Mouse (Mus musculus) liver, embryonic 16.5 days (tissue): ENCODE data around the gene Cntnap4. TPM values are rescaled to one million over a fixed set of nuclear protein-coding genes. Genes with fewer than 3 reads are reported as not detected.
"Not testable (repeated sequence)": the region's sequence is repeated elsewhere in the genome, so short reads cannot be mapped to it uniquely, and the experiment has no call there.

Experiments used
- ATAC-seq: fragments of 200-750 bp; cut with Nextera tagmentation; 2 replicates; pipeline ENCODE4 v1.8.0; 2017; ENCODE audit warnings: low read depth, mild to moderate bottlenecking, moderate number of reproducible peaks, moderate library complexity
- H3K27ac ChIP-seq: fragments of 300-500 bp; sonication (generic); 2 replicates; pipeline ENCODE4 v1.5.1; 2014; ENCODE audit warnings: mild to moderate bottlenecking, low read length
- H3K27me3 ChIP-seq: fragments of 300-500 bp; sonication (generic); 2 replicates; pipeline ENCODE4 v1.6.1; 2014; ENCODE audit warnings: low read depth, low read length, mixed read lengths; ENCODE audit not compliant: control insufficient read depth, insufficient read depth
- H3K36me3 ChIP-seq: fragments of 300-500 bp; sonication (generic); 2 replicates; pipeline ENCODE4 v1.6.1; 2014; ENCODE audit warnings: mild to moderate bottlenecking; ENCODE audit not compliant: control insufficient read depth, insufficient read depth
- H3K4me1 ChIP-seq: fragments of 300-500 bp; sonication (generic); 2 replicates; pipeline ENCODE4 v1.6.1; 2014; ENCODE audit warnings: low read depth, low read length, mixed read lengths; ENCODE audit not compliant: control insufficient read depth
- H3K4me2 ChIP-seq: fragments of 300-500 bp; sonication (generic); 2 replicates; pipeline ENCODE4 v1.6.1; 2014; ENCODE audit warnings: low read depth, low read length, mixed read lengths
- H3K4me3 ChIP-seq: fragments of 300-500 bp; sonication (generic); 2 replicates; pipeline ENCODE4 v1.5.1; 2014; ENCODE audit warnings: low read depth, mild to moderate bottlenecking, low read length
- H3K9ac ChIP-seq: fragments of 300-500 bp; sonication (generic); 2 replicates; pipeline ENCODE4 v1.6.1; 2014; ENCODE audit warnings: low read depth, low read length
- H3K9me3 ChIP-seq: fragments of 300-500 bp; sonication (generic); replicated peaks from 2 replicates; pipeline ENCODE4 v1.6.1; 2016; ENCODE audit warnings: low read length; ENCODE audit not compliant: control insufficient read depth
- WGBS: fragments of 180-500 bp; shearing (Covaris S2); extraction: QIAGEN DNeasy Blood & Tissue Kit; methylation state at CpG from one replicate; pipeline ENCODE4 v1.1.7; 2014; ENCODE audit not compliant: insufficient replicate concordance; 5-methylcytosine and 5-hydroxymethylcytosine counted together
- polyA plus RNA-seq: library from polyadenylated mRNA; unstranded; fragments of >200 nt; fragmentation: Nextera tagmentation; extraction: Ambion mirVana; gene quantifications from 2 replicates; pipeline ENCODE4 v1.2.1, GENCODE M21; 2015

Gene Cntnap4
- polyA plus RNA-seq, 1 experiment from 2014 or later: not detected

- Histone ChIP-seq H3K9ac (no peak overlapping the region), H3K27me3 (no peaks in the 10 kb centered on the region), H3K4me1 (no peaks in the 10 kb centered on the region), H3K27ac (no peak overlapping the region), H3K36me3 (no peaks in the 10 kb centered on the region), H3K9me3 (no peaks in the 10 kb centered on the region), H3K4me3 (no peak overlapping the region), H3K4me2 (no peak overlapping the region)
- WGBS: 60% methylated on average over 5 of the region's 5 CpGs
- ATAC-seq: no peak
These were observed 177.5 kb downstream of the Cntnap4 start for GRCm38 (mm10) chr8:112747296-112747695.

- 54% methylated on average over 4 of the region's 4 CpGs for WGBS
- H3K36me3 ChIP-seq: no peaks in the 10 kb centered on the region
- H3K27me3 ChIP-seq: no peaks in the 10 kb centered on the region
- H3K9ac ChIP-seq: no peak overlapping the region
- H3K4me1 ChIP-seq: no peaks in the 10 kb centered on the region
- H3K4me3 ChIP-seq: no peak overlapping the region
- no peak for ATAC-seq
- H3K9me3 ChIP-seq: no peaks in the 10 kb centered on the region; the same call in 1 of the 2 replicates
- no peak overlapping the region for H3K4me2 ChIP-seq
- no peak overlapping the region for H3K27ac ChIP-seq
These were observed 185.3 kb downstream of the Cntnap4 start for GRCm38 (mm10) chr8:112755171-112755570.

- ATAC-seq: no peak
- Histone ChIP-seq H3K27me3 (no peaks in the 10 kb centered on the region), H3K27ac (no peak overlapping the region), H3K4me2 (no peak overlapping the region), H3K4me1 (no peaks in the 10 kb centered on the region), H3K9me3 (no peaks in the 10 kb centered on the region; the same call in 1 of the 2 replicates), H3K36me3 (no peaks in the 10 kb centered on the region), H3K4me3 (no peak overlapping the region), H3K9ac (no peak overlapping the region)
- WGBS: 82% methylated on average over 17 of the region's 17 CpGs
These were observed 233.2 kb downstream of the Cntnap4 start for GRCm38 (mm10) chr8:112803058-112803457.

- H3K4me2 ChIP-seq: no peak overlapping the region
- ATAC-seq: no peak
- H3K9ac ChIP-seq: no peak overlapping the region
- no peak overlapping the region for H3K27ac ChIP-seq
- no peak overlapping the region for H3K4me3 ChIP-seq
- no peaks in the 10 kb centered on the region; the same call in 1 of the 2 replicates for H3K9me3 ChIP-seq
- H3K36me3 ChIP-seq: no peaks in the 10 kb centered on the region
- 57% methylated on average over 6 of the region's 6 CpGs for WGBS
- no peaks in the 10 kb centered on the region for H3K4me1 ChIP-seq
- no peaks in the 10 kb centered on the region for H3K27me3 ChIP-seq
These were observed 239.5 kb downstream of the Cntnap4 start for GRCm38 (mm10) chr8:112809382-112809781.

- no peak for ATAC-seq
- WGBS: 32% methylated on average over 2 of the region's 2 CpGs
- Histone ChIP-seq H3K4me1 (no peaks in the 10 kb centered on the region), H3K36me3 (no peaks in the 10 kb centered on the region), H3K9ac (no peak overlapping the region), H3K27me3 (no peaks in the 10 kb centered on the region), H3K4me2 (no peak overlapping the region), H3K4me3 (no peak overlapping the region), H3K27ac (no peak overlapping the region), H3K9me3 (no peaks in the 10 kb centered on the region; the same call in 1 of the 2 replicates)
These were observed 271.2 kb downstream of the Cntnap4 start for GRCm38 (mm10) chr8:112841057-112841456.

GRCm38 (mm10) chr8:112849541-112849940, 279.7 kb downstream of the Cntnap4 start:
- not testable (repeated sequence) for H3K36me3 ChIP-seq, ATAC-seq, H3K27me3 ChIP-seq, H3K4me1 ChIP-seq, H3K9me3 ChIP-seq, H3K4me3 ChIP-seq, H3K4me2 ChIP-seq, H3K9ac ChIP-seq, H3K27ac ChIP-seq
- 76% methylated on average over 1 of the region's 1 CpGs for WGBS

- no peak overlapping the region for H3K9ac ChIP-seq
- no peaks in the 10 kb centered on the region for H3K9me3 ChIP-seq
- no peak overlapping the region for H3K4me3 ChIP-seq
- no peaks in the 10 kb centered on the region for H3K4me1 ChIP-seq
- WGBS: 53% methylated on average over 8 of the region's 8 CpGs
- H3K4me2 ChIP-seq: no peak overlapping the region
- no peak overlapping the region for H3K27ac ChIP-seq
- ATAC-seq: no peak
- no peaks in the 10 kb centered on the region for H3K27me3 ChIP-seq
- no peaks in the 10 kb centered on the region for H3K36me3 ChIP-seq
These were observed 336.7 kb downstream of the Cntnap4 start for GRCm38 (mm10) chr8:112906458-112907112.

GRCm38 (mm10) chr8:112909527-112909926, 339.7 kb downstream of the Cntnap4 start:
- 39% methylated on average over 5 of the region's 5 CpGs for WGBS

GRCm38 (mm10) chr8:112911422-112911821, 341.6 kb downstream of the Cntnap4 start:
- Histone ChIP-seq H3K4me3 (no peak overlapping the region), H3K27ac (no peak overlapping the region), H3K9ac (no peak overlapping the region), H3K9me3 (no peaks in the 10 kb centered on the region), H3K4me1 (no peaks in the 10 kb centered on the region), H3K4me2 (no peak overlapping the region), H3K36me3 (no peaks in the 10 kb centered on the region), H3K27me3 (no peaks in the 10 kb centered on the region)
- no peak for ATAC-seq

More at GRCm38 (mm10) chr8:112909527-112909926, 339.7 kb downstream of the Cntnap4 start:
- Histone ChIP-seq H3K9ac (no peak overlapping the region), H3K4me2 (no peak overlapping the region), H3K27me3 (no peaks in the 10 kb centered on the region), H3K27ac (no peak overlapping the region), H3K36me3 (no peaks in the 10 kb centered on the region), H3K4me1 (no peaks in the 10 kb centered on the region), H3K4me3 (no peak overlapping the region), H3K9me3 (no peaks in the 10 kb centered on the region)
- ATAC-seq: no peak
